Mouse (Mus musculus): ENCODE measurements around the gene Acot2.
A peak's percentile ranks its signal among the peaks of the same experiment; 100 is the strongest.
"Not testable (repeated sequence)": the region's sequence is repeated elsewhere in the genome, so short reads cannot be mapped to it uniquely, and the experiment has no call there.

Gene Acot2

GRCm38 (mm10) chr12:83998341-83999107, 10.9 kb downstream of the Acot2 start:
- DNase-seq (ENCODE audit: low read depth, low spot score): peak; percentile 75

GRCm38 (mm10) chr12:83999237-83999636, 11.6 kb downstream of the Acot2 start:
- DNase-seq (ENCODE audit: low read depth, low spot score): not testable (repeated sequence)

GRCm38 (mm10) chr12:84000418-84000817, 12.8 kb downstream of the Acot2 start:
- no peak for DNase-seq (ENCODE audit: low read depth, low spot score)

- no peak for DNase-seq (ENCODE audit: low read depth, low spot score)
Observed at GRCm38 (mm10) chr12:84003866-84004265, 16.2 kb downstream of the Acot2 start.

GRCm38 (mm10) chr12:84008251-84008650, 20.6 kb downstream of the Acot2 start:
- DNase-seq (ENCODE audit: low read depth, low spot score): no peak

- DNase-seq (ENCODE audit: low read depth, low spot score): no peak
Observed at GRCm38 (mm10) chr12:84008729-84009128, 21.1 kb downstream of the Acot2 start.

GRCm38 (mm10) chr12:84009171-84009965, 21.7 kb downstream of the Acot2 start, which contains the start of gene Acot1:
Gene Acot1 (plus strand): TSS chr12:84009490.
- not testable (repeated sequence) for DNase-seq (ENCODE audit: low read depth, low spot score)

- DNase-seq (ENCODE audit: low read depth, low spot score): no peak
Observed at GRCm38 (mm10) chr12:84010201-84010600, 22.5 kb downstream of the Acot2 start.

- peak; percentile 60 for DNase-seq (ENCODE audit: low read depth, low spot score)
Observed at GRCm38 (mm10) chr12:84011251-84012040, 23.8 kb downstream of the Acot2 start.

- DNase-seq (ENCODE audit: low read depth, low spot score): no peak
Observed at GRCm38 (mm10) chr12:84013130-84013529, 25.5 kb downstream of the Acot2 start.

- peak; percentile 60 for DNase-seq (ENCODE audit: low read depth, low spot score)
Observed at GRCm38 (mm10) chr12:84013701-84014100, 26.0 kb downstream of the Acot2 start.

- DNase-seq (ENCODE audit: low read depth, low spot score): not testable (repeated sequence)
Observed at GRCm38 (mm10) chr12:84020528-84020927, 32.9 kb downstream of the Acot2 start.

GRCm38 (mm10) chr12:84022266-84022665, 34.6 kb downstream of the Acot2 start:
- not testable (repeated sequence) for DNase-seq (ENCODE audit: low read depth, low spot score)

GRCm38 (mm10) chr12:84023052-84023745, 35.5 kb downstream of the Acot2 start:
- DNase-seq (ENCODE audit: low read depth, low spot score): no peak

GRCm38 (mm10) chr12:84025888-84026287, 38.2 kb downstream of the Acot2 start:
- no peak for DNase-seq (ENCODE audit: low read depth, low spot score)

- not testable (repeated sequence) for DNase-seq (ENCODE audit: low read depth, low spot score)
Observed at GRCm38 (mm10) chr12:84028328-84028727, 40.7 kb downstream of the Acot2 start.

- DNase-seq (ENCODE audit: low read depth, low spot score): not testable (repeated sequence)
Observed at GRCm38 (mm10) chr12:84029043-84029442, 41.4 kb downstream of the Acot2 start.

GRCm38 (mm10) chr12:84030659-84031332, 43.1 kb downstream of the Acot2 start:
- peak; percentile 55 for DNase-seq (ENCODE audit: low read depth, low spot score)

GRCm38 (mm10) chr12:84032854-84033253, 45.2 kb downstream of the Acot2 start:
- no peak for DNase-seq (ENCODE audit: low read depth, low spot score)

- DNase-seq (ENCODE audit: low read depth, low spot score): not testable (repeated sequence)
Observed at GRCm38 (mm10) chr12:84033302-84033701, 45.6 kb downstream of the Acot2 start.

- DNase-seq (ENCODE audit: low read depth, low spot score): no peak
Observed at GRCm38 (mm10) chr12:84034108-84034507, 46.4 kb downstream of the Acot2 start.
